Mouse (Mus musculus) liver, adult 2 months (tissue): ENCODE data around the gene Cstf2. TPM values are rescaled to one million over a fixed set of nuclear protein-coding genes. Genes with fewer than 3 reads are reported as not detected.

Experiments
- DNase-seq: peaks from one replicate; pipeline ENCODE4 v3.0.0-alpha.2; 2011; ENCODE audit warnings: low read depth, low spot score; ENCODE audit errors: extremely low read depth
- H3K27ac ChIP-seq: fragments of 200-500 bp; replicated peaks from 2 replicates; pipeline ENCODE4 v1.5.1; 2012; ENCODE audit warnings: low read depth, mild to moderate bottlenecking, control low read depth, inconsistent platforms, low read length; ENCODE audit not compliant: insufficient read depth
- H3K27me3 ChIP-seq: fragments of 200-500 bp; 2 replicates; pipeline ENCODE4 v1.6.1; 2012; ENCODE audit warnings: mild to moderate bottlenecking, moderate library complexity, low read length, inconsistent platforms; ENCODE audit not compliant: control insufficient read depth, insufficient read depth
- H3K36me3 ChIP-seq: fragments of 200-500 bp; 2 replicates; pipeline ENCODE4 v1.6.1; 2012; ENCODE audit warnings: low read length, inconsistent platforms; ENCODE audit not compliant: control insufficient read depth, insufficient read depth
- H3K4me1 ChIP-seq: fragments of 200-500 bp; 2 replicates; pipeline ENCODE4 v1.6.1; 2011; ENCODE audit warnings: low read length; ENCODE audit not compliant: control insufficient read depth, insufficient read depth
- H3K4me3 ChIP-seq: fragments of 200-500 bp; 2 replicates; pipeline ENCODE4 v1.5.1; 2011; ENCODE audit warnings: low read depth, mild to moderate bottlenecking, control low read depth, low read length, moderate library complexity; ENCODE audit not compliant: insufficient read depth
- H3K79me2 ChIP-seq: fragments of 200-500 bp; 2 replicates; pipeline ENCODE4 v1.6.1; 2012; ENCODE audit warnings: inconsistent platforms, mild to moderate bottlenecking, low read length, moderate library complexity; ENCODE audit not compliant: control insufficient read depth, insufficient read depth
- H3K9ac ChIP-seq: fragments of 200-500 bp; 2 replicates; pipeline ENCODE4 v1.6.1; 2012; ENCODE audit warnings: low read depth, mild to moderate bottlenecking, control low read depth, inconsistent platforms, low read length
- CTCF ChIP-seq: fragments of 200-500 bp; IDR thresholded peaks from 2 replicates; pipeline ENCODE4 v1.5.1; 2011; ENCODE audit warnings: low read depth, low read length, control low read depth
- POLR2A ChIP-seq: fragments of 200-500 bp; IDR thresholded peaks from 2 replicates; pipeline ENCODE4 v1.6.1; 2011; ENCODE audit warnings: low read length, control low read depth; ENCODE audit not compliant: insufficient read depth; ENCODE audit errors: extremely low read depth
- WGBS: fragments of 180-500 bp; shearing (Covaris S2); methylation state at CpG from one replicate; pipeline ENCODE4 v1.1.7; 2018; 5-methylcytosine and 5-hydroxymethylcytosine counted together
- polyA plus RNA-seq: library from polyadenylated mRNA; depleted of rRNA; stranded (reverse); fragments of >200 nt; gene quantifications from 2 replicates; pipeline ENCODE4 v1.2.3, GENCODE M21; 2012
- total RNA-seq: library from RNA; depleted of rRNA; stranded (reverse); fragments of >200 nt; gene quantifications from 2 replicates; pipeline ENCODE4 v1.2.3, GENCODE M21; 2014

The Cstf2 gene
- total and polyA plus RNA-seq, 2 experiments, result 8.1 TPM

GRCm38 (mm10) chrX:134058040-134058875 lies 729 bp upstream of the Cstf2 start:
- Histone ChIP-seq H3K27ac (no peak overlapping the region), H3K4me3 (peak overlapping the region; percentile 40; the same call in 1 of the 2 replicates), H3K27me3 (no peaks in the 10 kb centered on the region), H3K36me3 (peaks cover 5% of the 10 kb centered on the region), H3K4me1 (no peaks in the 10 kb centered on the region), H3K79me2 (no peaks in the 10 kb centered on the region), H3K9ac (no peak overlapping the region)
- DNase-seq, result no peak
- TF ChIP-seq CTCF, result no peak
- TF ChIP-seq POLR2A, result no peak
- 62% methylated on average over 14 of the region's 14 CpGs for WGBS

- Histone ChIP-seq H3K27ac (no peak overlapping the region; the same call in 1 of the 2 replicates), H3K4me1 (no peaks in the 10 kb centered on the region), H3K79me2 (no peaks in the 10 kb centered on the region), H3K4me3 (peak overlapping the region; percentile 77), H3K36me3 (peaks cover 8% of the 10 kb centered on the region), H3K27me3 (no peaks in the 10 kb centered on the region), H3K9ac (peak overlapping the region; percentile 75)
- DNase-seq, result peak; percentile 4
- TF ChIP-seq CTCF (no peak), POLR2A (no peak)
- WGBS, result 2% methylated on average over 10 of the region's 10 CpGs
Measured at GRCm38 (mm10) chrX:134059764-134060163, 777 bp downstream of the Cstf2 start.

- TF ChIP-seq POLR2A (no peak), CTCF (no peak)
- WGBS, result 96% methylated on average over 1 of the region's 1 CpGs
- Histone ChIP-seq H3K4me3 (no peak overlapping the region), H3K4me1 (no peaks in the 10 kb centered on the region), H3K27me3 (no peaks in the 10 kb centered on the region), H3K27ac (no peak overlapping the region), H3K79me2 (no peaks in the 10 kb centered on the region), H3K36me3 (peaks cover 15% of the 10 kb centered on the region), H3K9ac (no peak overlapping the region)
- DNase-seq, result no peak
Measured at GRCm38 (mm10) chrX:134085453-134085852, 26.5 kb downstream of the Cstf2 start.

- TF ChIP-seq POLR2A, result no peak
- TF ChIP-seq CTCF, result no peak
- Histone ChIP-seq H3K4me1 (no peaks in the 10 kb centered on the region), H3K27ac (no peak overlapping the region), H3K27me3 (no peaks in the 10 kb centered on the region), H3K9ac (no peak overlapping the region), H3K36me3 (no peaks in the 10 kb centered on the region), H3K4me3 (no peak overlapping the region), H3K79me2 (no peaks in the 10 kb centered on the region)
- DNase-seq, result no peak
- 58% methylated on average over 2 of the region's 2 CpGs for WGBS
Measured at GRCm38 (mm10) chrX:134102641-134103040, 43.7 kb downstream of the Cstf2 start.

- H3K79me2 ChIP-seq, result no peaks in the 10 kb centered on the region
- H3K27ac ChIP-seq, result no peak overlapping the region
- WGBS, result 65% methylated on average over 3 of the region's 3 CpGs
- no peak overlapping the region for H3K4me3 ChIP-seq
- TF ChIP-seq CTCF (no peak), POLR2A (no peak)
- no peak overlapping the region for H3K9ac ChIP-seq
- DNase-seq, result no peak
- no peaks in the 10 kb centered on the region for H3K4me1 ChIP-seq
- no peaks in the 10 kb centered on the region for H3K36me3 ChIP-seq
- H3K27me3 ChIP-seq, result no peaks in the 10 kb centered on the region
Measured at GRCm38 (mm10) chrX:134111767-134112166, 52.8 kb downstream of the Cstf2 start.

- WGBS, result 61% methylated on average over 3 of the region's 3 CpGs
- H3K27me3 ChIP-seq, result no peaks in the 10 kb centered on the region
Measured at GRCm38 (mm10) chrX:134116417-134116816, 57.4 kb downstream of the Cstf2 start.

More at GRCm38 (mm10) chrX:134116417-134116816, 57.4 kb downstream of the Cstf2 start:
- no peak overlapping the region for H3K4me3 ChIP-seq
- no peak for TF ChIP-seq POLR2A
- TF ChIP-seq CTCF, result no peak
- no peaks in the 10 kb centered on the region for H3K79me2 ChIP-seq
- H3K36me3 ChIP-seq, result no peaks in the 10 kb centered on the region
- no peak overlapping the region for H3K9ac ChIP-seq
- no peak overlapping the region for H3K27ac ChIP-seq
- H3K4me1 ChIP-seq, result no peaks in the 10 kb centered on the region
- peak; percentile 11 for DNase-seq
